8 mouse cellular contexts compared by ENCODE assay signal in the genomic region with DNA sequence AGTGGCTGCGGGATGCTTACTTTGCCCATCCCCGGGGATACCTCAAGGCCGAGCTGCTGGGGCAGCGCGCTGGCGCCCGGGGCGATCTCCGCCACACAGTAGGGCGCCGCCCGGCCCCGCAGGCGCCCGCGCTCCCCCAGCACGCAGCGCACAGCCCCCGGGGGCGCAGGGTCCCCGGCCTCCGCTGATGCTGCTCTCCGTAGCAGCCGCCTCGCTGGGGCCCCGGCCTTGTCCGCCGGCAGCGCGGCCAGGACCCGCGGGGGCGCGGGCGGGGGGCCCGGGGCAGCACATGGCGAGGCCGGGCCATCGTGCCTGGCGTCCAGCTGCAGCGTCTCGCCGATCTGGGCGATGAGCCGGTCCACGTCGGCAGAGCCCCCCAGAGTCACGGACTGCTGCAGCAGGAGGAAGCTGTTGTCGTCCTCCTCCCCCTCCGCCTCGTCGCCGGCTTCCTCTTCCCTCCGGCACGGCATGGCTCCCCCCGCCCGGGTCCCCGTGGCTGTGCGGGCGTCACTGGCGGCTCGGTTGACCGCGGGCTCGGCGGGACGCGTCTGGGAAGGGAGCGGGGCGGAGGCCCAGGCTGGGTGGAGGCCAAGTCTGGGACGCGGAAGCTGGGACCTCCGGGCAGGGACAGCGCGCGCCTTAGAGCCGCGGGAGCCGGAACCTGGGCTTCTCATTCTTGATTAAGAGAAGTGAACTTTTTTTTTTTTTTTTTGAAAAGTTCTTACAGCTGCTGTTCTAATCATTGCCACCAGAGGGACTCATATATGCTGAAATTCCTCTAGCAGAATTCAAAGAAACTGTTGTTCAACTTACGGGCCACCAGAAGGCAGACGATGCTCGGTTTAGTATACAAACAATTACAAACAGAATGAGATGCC. TPM values are rescaled to one million over a fixed set of nuclear protein-coding genes. Genes with fewer than 3 reads are reported as not detected.
DNase-seq lines count a peak whose midpoint lies in the region; ATAC-seq lines count a peak whose summit lies in the region.

Gene Peg12, minus strand, starts transcription at position 633 of the 878 bp plus-strand sequence.

- H3K4me3 ChIP-seq in forebrain, embryonic 16.5 days (replicated peaks; ENCODE audit: low read length) = peak within 1 kb of the TSS; percentile 57

- H3K4me1 ChIP-seq in forebrain, embryonic 16.5 days (replicated peaks; ENCODE audit: control insufficient read depth, insufficient read depth, low read length) = 0 out of 2 replicates have a peak, but pooled peaks cover 5% of the 10 kb centered on the region

- no peaks in the 10 kb centered on the region for H3K27me3 ChIP-seq in forebrain, embryonic 16.5 days (replicated peaks; ENCODE audit: control insufficient read depth, insufficient read depth, low read length)

- peaks cover 5% of the 10 kb centered on the region for H3K9me3 ChIP-seq in forebrain, embryonic 16.5 days (ENCODE audit: control insufficient read depth, low read length)

- 24% methylated on average over 67 of the region's 82 CpGs for WGBS in forebrain, embryonic 16.5 days

- peak; percentile 77 for DNase-seq in Muller cell, postnatal 12 days (ENCODE audit: inconsistent ontology term)
- DNase-seq in cerebellum, adult 11-12 months = peak; percentile 6
- peak; percentile 40 to 43 for DNase-seq in layer of hippocampus, postnatal 10 days (ENCODE audit: low spot score in 2 of 2)
- DNase-seq in lung, postnatal 14 days = peak; percentile 61
- peak; percentile 23 for DNase-seq in retina, postnatal 7 days (ENCODE audit: low read depth, low spot score)
- peak; percentile 38 for DNase-seq in urinary bladder, postnatal 14 days (ENCODE audit: low spot score)

- H3K36me3 ChIP-seq in forebrain, embryonic 16.5 days (ENCODE audit: control insufficient read depth, insufficient read depth) = no peaks in the 10 kb centered on the region

- H3K4me2 ChIP-seq in forebrain, embryonic 16.5 days (ENCODE audit: low read length) = peak within 1 kb of the TSS; percentile 69

- peak within 1 kb of the TSS; percentile 60 for H3K9ac ChIP-seq in forebrain, embryonic 16.5 days (replicated peaks; ENCODE audit: low read depth, low read length)

- peak within 1 kb of the TSS; percentile 60 for H3K27ac ChIP-seq in forebrain, embryonic 16.5 days (ENCODE audit: low read length)

- ATAC-seq in forebrain, embryonic 16.5 days = peak; percentile 79
- ATAC-seq in hematopoietic stem cell, adult 5-6 weeks (replicated peaks in 1 of 2; ENCODE audit: insufficient read depth in 1 of 2, low FRiP score in 2 of 2, low TSS enrichment in 1 of 2, low read depth in 1 of 2, poor library complexity in 2 of 2, severe bottlenecking in 2 of 2) = peak; percentile 75 to 82

RNA-seq across cellular contexts. Expression of gene Peg12, which starts in this region (rescaled TPM):
- polyA plus RNA-seq in forebrain, embryonic 16.5 days (2015; fragmentation: Nextera tagmentation; extraction: Ambion mirVana) = 16.2 and 16.7 TPM in 2 replicates
- 3.6 and 6.8 TPM in 2 replicates for total RNA-seq in hematopoietic stem cell, adult 5-6 weeks (2017)
- 1 to 10 TPM; 1.5 to 1.6 TPM for total RNA-seq in layer of hippocampus, postnatal 10 days (2021)

Comparison
In these comparisons a context has a peak if more than half of its experiments do, and no peak if none do; other contexts are left out.
1. Peak in every context shown above with its lines: DNase-seq, ATAC-seq, H3K4me3 ChIP-seq and H3K27ac ChIP-seq.
2. DNase-seq: peak in every context shown above with its lines; median percentile 77 in Muller cell, postnatal 12 days; 61 in lung, postnatal 14 days; 42 in layer of hippocampus, postnatal 10 days; 38 in urinary bladder, postnatal 14 days; 23 in retina, postnatal 7 days; 6 in cerebellum, adult 11-12 months.